21 mouse cellular contexts compared by ENCODE assay signal in genomic region chr2:178967584-178968365, GRCm38 (mm10).
DNase-seq lines count a peak whose midpoint lies in the region; ATAC-seq lines count a peak whose summit lies in the region.
"Had no signal": no experiment of that assay in that cellular context is flagged by ENCODE, and none has a peak within 500 bp of the region (broad histone marks: within the 10 kb centered on the region; RNA-seq: fewer than 3 reads in every experiment).

No protein-coding gene starts in this region.

- no peaks in the 10 kb centered on the region for H3K27me3 ChIP-seq in forebrain, embryonic 12.5 days
- H3K27me3 ChIP-seq in forebrain, embryonic 11.5 days (ENCODE audit: control insufficient read depth, insufficient read depth, low read length) = no peaks in the 10 kb centered on the region
- no peaks in the 10 kb centered on the region for H3K27me3 ChIP-seq in midbrain, embryonic 11.5 days (ENCODE audit: control insufficient read depth, insufficient read depth, low read length)
- H3K27me3 ChIP-seq in midbrain, embryonic 16.5 days (ENCODE audit: control insufficient read depth, insufficient read depth, low read depth, low read length) = no peaks in the 10 kb centered on the region
- H3K27me3 ChIP-seq in embryonic facial prominence, embryonic 14.5 days (replicated peaks; ENCODE audit: control insufficient read depth, insufficient read depth, low read length) = no peaks in the 10 kb centered on the region
- no peaks in the 10 kb centered on the region for H3K27me3 ChIP-seq in limb, embryonic 15.5 days
- H3K27me3 ChIP-seq: forebrain, embryonic 13.5 days; liver, embryonic 15.5 days; Patski had no signal

- no peak overlapping the region for H3K4me3 ChIP-seq in forebrain, embryonic 12.5 days (replicated peaks)
- H3K4me3 ChIP-seq in forebrain, embryonic 11.5 days (ENCODE audit: low read depth, low read length) = no peak overlapping the region
- no peak overlapping the region for H3K4me3 ChIP-seq in midbrain, embryonic 11.5 days (ENCODE audit: low read depth, low read length)
- H3K4me3 ChIP-seq in midbrain, embryonic 16.5 days (ENCODE audit: low read depth, low read length) = no peak overlapping the region
- H3K4me3 ChIP-seq in embryonic facial prominence, embryonic 14.5 days (ENCODE audit: low read depth, low read length) = no peak overlapping the region
- H3K4me3 ChIP-seq in limb, embryonic 15.5 days = no peak overlapping the region
- H3K4me3 ChIP-seq: forebrain, embryonic 13.5 days; heart, adult 2 months; liver, embryonic 15.5 days had no signal

- H3K9me3 ChIP-seq in forebrain, embryonic 12.5 days = no peaks in the 10 kb centered on the region
- H3K9me3 ChIP-seq in forebrain, embryonic 11.5 days (ENCODE audit: control insufficient read depth, low read length) = no peaks in the 10 kb centered on the region
- H3K9me3 ChIP-seq in midbrain, embryonic 11.5 days (ENCODE audit: control insufficient read depth, low read length) = no peaks in the 10 kb centered on the region
- no peaks in the 10 kb centered on the region for H3K9me3 ChIP-seq in midbrain, embryonic 16.5 days (replicated peaks; ENCODE audit: control insufficient read depth, low read length, poor library complexity, severe bottlenecking)
- no peaks in the 10 kb centered on the region for H3K9me3 ChIP-seq in embryonic facial prominence, embryonic 14.5 days (ENCODE audit: control insufficient read depth, low read length)
- H3K9me3 ChIP-seq in limb, embryonic 15.5 days = no peaks in the 10 kb centered on the region
- H3K9me3 ChIP-seq: forebrain, embryonic 13.5 days; liver, embryonic 15.5 days had no signal

- ATAC-seq in forebrain, embryonic 12.5 days (ENCODE audit: low FRiP score) = no peak
- no peak for ATAC-seq in forebrain, embryonic 11.5 days (replicated peaks; ENCODE audit: low FRiP score)
- ATAC-seq in midbrain, embryonic 11.5 days (ENCODE audit: low FRiP score) = no peak
- ATAC-seq in midbrain, embryonic 16.5 days = no peak
- peak; percentile 70 for ATAC-seq in embryonic facial prominence, embryonic 14.5 days (ENCODE audit: low read depth)
- no peak for ATAC-seq in limb, embryonic 15.5 days (ENCODE audit: insufficient number of reproducible peaks, low FRiP score, low TSS enrichment, low read depth)
- ATAC-seq: CD4-positive, CD25-positive, alpha-beta regulatory T cell, adult 4 months; forebrain, embryonic 13.5 days; lung, postnatal 0 days; Patski had no signal

- no peaks in the 10 kb centered on the region for H3K36me3 ChIP-seq in forebrain, embryonic 12.5 days (replicated peaks)
- H3K36me3 ChIP-seq in forebrain, embryonic 11.5 days (ENCODE audit: control insufficient read depth, insufficient read depth, low read length) = no peaks in the 10 kb centered on the region
- H3K36me3 ChIP-seq in midbrain, embryonic 11.5 days (ENCODE audit: control insufficient read depth, insufficient read depth, low read length) = no peaks in the 10 kb centered on the region
- H3K36me3 ChIP-seq in midbrain, embryonic 16.5 days (ENCODE audit: control insufficient read depth, insufficient read depth, low read length) = no peaks in the 10 kb centered on the region
- H3K36me3 ChIP-seq in embryonic facial prominence, embryonic 14.5 days (ENCODE audit: control insufficient read depth, insufficient read depth, low read length) = no peaks in the 10 kb centered on the region
- H3K36me3 ChIP-seq in limb, embryonic 15.5 days = no peaks in the 10 kb centered on the region
- H3K36me3 ChIP-seq: liver, embryonic 15.5 days had no signal

- 0 out of 2 replicates have a peak overlapping the region, but pooled peaks have one; percentile 13 for H3K27ac ChIP-seq in forebrain, embryonic 12.5 days
- no peak overlapping the region for H3K27ac ChIP-seq in forebrain, embryonic 11.5 days (ENCODE audit: low read depth, low read length)
- H3K27ac ChIP-seq in midbrain, embryonic 11.5 days (ENCODE audit: low read depth, low read length) = no peak overlapping the region
- H3K27ac ChIP-seq in midbrain, embryonic 16.5 days (ENCODE audit: low read length) = no peak overlapping the region
- H3K27ac ChIP-seq in embryonic facial prominence, embryonic 14.5 days (replicated peaks; ENCODE audit: low read depth, low read length) = peak overlapping the region; percentile 22; the same call in 1 of the 2 replicates
- peak overlapping the region; percentile 47 for H3K27ac ChIP-seq in limb, embryonic 15.5 days
- H3K27ac ChIP-seq: forebrain, embryonic 13.5 days; heart, adult 2 months; liver, embryonic 15.5 days; stomach, postnatal 0 days had no signal

- no peak overlapping the region for H3K4me2 ChIP-seq in forebrain, embryonic 12.5 days
- no peak overlapping the region for H3K4me2 ChIP-seq in forebrain, embryonic 11.5 days (ENCODE audit: low read depth, low read length, severe bottlenecking)
- H3K4me2 ChIP-seq in midbrain, embryonic 11.5 days = no peak overlapping the region
- H3K4me2 ChIP-seq in midbrain, embryonic 16.5 days (ENCODE audit: low read length) = no peak overlapping the region
- no peak overlapping the region for H3K4me2 ChIP-seq in embryonic facial prominence, embryonic 14.5 days (ENCODE audit: low read depth, low read length)
- H3K4me2 ChIP-seq in limb, embryonic 15.5 days = no peak overlapping the region
- H3K4me2 ChIP-seq: forebrain, embryonic 13.5 days; liver, embryonic 15.5 days had no signal

- peaks cover 7% of the 10 kb centered on the region for H3K4me1 ChIP-seq in forebrain, embryonic 12.5 days
- no peaks in the 10 kb centered on the region for H3K4me1 ChIP-seq in forebrain, embryonic 11.5 days (replicated peaks; ENCODE audit: control insufficient read depth, insufficient read depth, low read length)
- H3K4me1 ChIP-seq in midbrain, embryonic 11.5 days (ENCODE audit: control insufficient read depth, insufficient read depth, low read length) = no peaks in the 10 kb centered on the region
- no peaks in the 10 kb centered on the region for H3K4me1 ChIP-seq in midbrain, embryonic 16.5 days (ENCODE audit: control insufficient read depth, insufficient read depth, low read length)
- no peaks in the 10 kb centered on the region for H3K4me1 ChIP-seq in embryonic facial prominence, embryonic 14.5 days (ENCODE audit: control insufficient read depth, insufficient read depth, low read length)
- H3K4me1 ChIP-seq in limb, embryonic 15.5 days = peaks cover 4% of the 10 kb centered on the region
- H3K4me1 ChIP-seq: forebrain, embryonic 13.5 days; liver, embryonic 15.5 days had no signal

- 49% methylated on average over 11 of the region's 11 CpGs for WGBS in forebrain, embryonic 12.5 days
- 53% methylated on average over 11 of the region's 11 CpGs for WGBS in forebrain, embryonic 11.5 days
- WGBS in midbrain, embryonic 11.5 days = 59% methylated on average over 11 of the region's 11 CpGs
- WGBS in midbrain, embryonic 16.5 days = 45% methylated on average over 11 of the region's 11 CpGs
- WGBS in embryonic facial prominence, embryonic 14.5 days = 37% methylated on average over 11 of the region's 11 CpGs
- WGBS in limb, embryonic 15.5 days = 29% methylated on average over 11 of the region's 11 CpGs

- no peak overlapping the region for H3K9ac ChIP-seq in forebrain, embryonic 12.5 days
- no peak overlapping the region for H3K9ac ChIP-seq in forebrain, embryonic 11.5 days (ENCODE audit: low read length)
- no peak overlapping the region for H3K9ac ChIP-seq in midbrain, embryonic 11.5 days (ENCODE audit: low read length)
- H3K9ac ChIP-seq in midbrain, embryonic 16.5 days (ENCODE audit: low read depth, low read length) = no peak overlapping the region
- H3K9ac ChIP-seq in embryonic facial prominence, embryonic 14.5 days (ENCODE audit: low read depth, low read length) = no peak overlapping the region
- no peak overlapping the region for H3K9ac ChIP-seq in limb, embryonic 15.5 days
- H3K9ac ChIP-seq: forebrain, embryonic 13.5 days; liver, embryonic 15.5 days had no signal

- DNase-seq in forebrain, embryonic 11.5 days (ENCODE audit: low spot score) = no peak
- peak; percentile 82 for DNase-seq in midbrain, embryonic 11.5 days (ENCODE audit: low spot score, missing footprints)
- peak; percentile 75 for DNase-seq in embryonic facial prominence, embryonic 14.5 days (ENCODE audit: low spot score)
- DNase-seq in lung, postnatal 4 days = no peak
- DNase-seq in layer of hippocampus, adult 18-20 months (ENCODE audit: low spot score in 2 of 2) = no peak
- DNase-seq: adrenal gland, postnatal 10 days; cerebellum, adult 9-11 months; gastrocnemius, postnatal 25 days; heart, adult 2 months; heart, postnatal 4 days; kidney, postnatal 10 days; right cerebral cortex, postnatal 4 days had no signal

Comparison
In these comparisons a context has a peak if more than half of its experiments do, and no peak if none do; other contexts are left out.
1. H3K27ac ChIP-seq: peak in forebrain, embryonic 12.5 days (single experiment), embryonic facial prominence, embryonic 14.5 days (single experiment) and limb, embryonic 15.5 days (single experiment); none in forebrain, embryonic 11.5 days (single experiment), midbrain, embryonic 11.5 days (single experiment) and midbrain, embryonic 16.5 days (single experiment).
2. DNase-seq: peak in midbrain, embryonic 11.5 days (single experiment) and embryonic facial prominence, embryonic 14.5 days (single experiment); none in forebrain, embryonic 11.5 days (single experiment), lung, postnatal 4 days (0 of 2) and layer of hippocampus, adult 18-20 months (0 of 2).